Comparison of ENCODE assay signal across 11 mouse cellular contexts in genomic region chr1:183150379-183150840, GRCm38 (mm10).
DNase-seq lines count a peak whose midpoint lies in the region; ATAC-seq and TF ChIP-seq lines count a peak whose summit lies in the region.
"Had no signal": no experiment of that assay in that cellular context is flagged by ENCODE, and none has a peak within 500 bp of the region (broad histone marks: within the 10 kb centered on the region; RNA-seq: fewer than 3 reads in every experiment).

No protein-coding gene starts in this region.

- H3K36me3 ChIP-seq in midbrain, embryonic 10.5 days: no peaks in the 10 kb centered on the region
- H3K36me3 ChIP-seq in stomach, postnatal 0 days (ENCODE audit: control insufficient read depth, insufficient read depth, low read length): no peaks in the 10 kb centered on the region
- H3K36me3 ChIP-seq: liver, embryonic 13.5 days had no signal

- no peak for DNase-seq in frontal cortex, postnatal 14 days (ENCODE audit: low spot score in 2 of 2)
- peak; percentile 11 for DNase-seq in thymus, postnatal 4 days
- no peak for DNase-seq in thymus, postnatal 14 days
- no peak for DNase-seq in midbrain, embryonic 10.5 days (ENCODE audit: low spot score)
- peak; percentile 45 for DNase-seq in stomach, postnatal 0 days (ENCODE audit: low spot score)
- DNase-seq in cerebellum, adult 11-12 months: no peak
- no peak for DNase-seq in spleen, postnatal 14 days (ENCODE audit: low spot score in 2 of 2)
- DNase-seq: layer of hippocampus, postnatal 36 days; liver, embryonic 13.5 days had no signal

- peak overlapping the region; percentile 73 for H3K27ac ChIP-seq in midbrain, embryonic 10.5 days (replicated peaks)
- H3K27ac ChIP-seq in stomach, postnatal 0 days (replicated peaks): no peak overlapping the region
- H3K27ac ChIP-seq: liver, embryonic 13.5 days had no signal

- no peak for TF ChIP-seq CTCF in stomach, postnatal 0 days (IDR thresholded peaks at IDR 0.05; ENCODE audit: low read depth)

- no peak for TF ChIP-seq EP300 in stomach, postnatal 0 days (optimal IDR thresholded peaks at IDR 0.05)

- no peaks in the 10 kb centered on the region for H3K9me3 ChIP-seq in midbrain, embryonic 10.5 days (replicated peaks)
- H3K9me3 ChIP-seq in stomach, postnatal 0 days (ENCODE audit: control insufficient read depth, low read length): no peaks in the 10 kb centered on the region
- H3K9me3 ChIP-seq: liver, embryonic 13.5 days had no signal

- H3K4me1 ChIP-seq in midbrain, embryonic 10.5 days: peaks cover 77% of the 10 kb centered on the region
- no peaks in the 10 kb centered on the region; the same call in 1 of the 2 replicates for H3K4me1 ChIP-seq in stomach, postnatal 0 days (replicated peaks; ENCODE audit: control insufficient read depth, insufficient read depth)

- no peak overlapping the region for H3K4me2 ChIP-seq in stomach, postnatal 0 days (replicated peaks; ENCODE audit: low read depth)
- H3K4me2 ChIP-seq: liver, embryonic 13.5 days had no signal

- H3K9ac ChIP-seq in stomach, postnatal 0 days (ENCODE audit: low read length): no peak overlapping the region
- H3K9ac ChIP-seq: liver, embryonic 13.5 days had no signal

- H3K4me3 ChIP-seq in midbrain, embryonic 10.5 days: no peak overlapping the region
- H3K4me3 ChIP-seq in stomach, postnatal 0 days (ENCODE audit: low read depth, low read length): no peak overlapping the region
- H3K4me3 ChIP-seq: liver, embryonic 13.5 days had no signal

- ATAC-seq in frontal cortex, adult (ENCODE audit: low TSS enrichment): peak; percentile 38
- ATAC-seq in stomach, postnatal 0 days (ENCODE audit: low FRiP score, low TSS enrichment): no peak
- ATAC-seq: inflammation-experienced regulatory T-cells, adult 6 months had no signal

- 52% methylated on average over 12 of the region's 12 CpGs for WGBS in midbrain, embryonic 10.5 days
- 55% methylated on average over 12 of the region's 12 CpGs for WGBS in stomach, postnatal 0 days

- H3K27me3 ChIP-seq in midbrain, embryonic 10.5 days (ENCODE audit: low read depth, poor library complexity, severe bottlenecking): no peaks in the 10 kb centered on the region
- H3K27me3 ChIP-seq in stomach, postnatal 0 days (ENCODE audit: control insufficient read depth, insufficient read depth, low read length): no peaks in the 10 kb centered on the region
- H3K27me3 ChIP-seq: liver, embryonic 13.5 days had no signal

Comparison
In these comparisons a context has a peak if more than half of its experiments do, and no peak if none do; other contexts are left out.
1. DNase-seq: peak in thymus, postnatal 4 days (single experiment) and stomach, postnatal 0 days (single experiment); none in frontal cortex, postnatal 14 days (0 of 2), thymus, postnatal 14 days (single experiment), midbrain, embryonic 10.5 days (single experiment), cerebellum, adult 11-12 months (single experiment) and spleen, postnatal 14 days (0 of 2).